Mouse (Mus musculus) adrenal gland, postnatal 25 days (tissue): ENCODE data around the gene Mecom. TPM values are rescaled to one million over a fixed set of nuclear protein-coding genes. Genes with fewer than 3 reads are reported as not detected.

Experiments
- DNase-seq: peaks from one replicate; pipeline ENCODE4 v3.0.0; 2021; ENCODE audit warnings: mixed read lengths
- total RNA-seq: library from RNA; stranded (reverse); gene quantifications from 2 replicates; pipeline ENCODE4 v1.2.3, GENCODE M21; 2021

The Mecom gene
- total RNA-seq, 1 experiment from 2014 or later, result 4.1 TPM

DNA sequence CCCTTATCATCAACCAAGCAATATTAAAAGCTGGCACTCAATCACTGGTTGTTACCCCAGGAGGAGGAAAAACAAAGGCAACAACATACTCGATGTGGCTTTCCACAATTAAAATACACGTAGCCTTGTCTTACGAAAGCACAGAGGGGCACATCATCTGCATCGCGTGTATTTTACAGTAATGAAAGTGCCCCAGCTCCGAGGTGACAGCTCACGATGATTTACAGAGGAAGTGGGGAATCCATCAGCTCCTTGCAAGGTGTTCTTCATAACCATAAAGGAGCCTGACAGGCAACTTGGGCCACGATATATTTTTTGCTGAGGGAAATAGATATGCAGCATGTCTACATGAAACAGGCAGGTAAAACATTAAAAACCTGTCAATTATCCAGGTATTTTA is 341.7 kb downstream of the Mecom start:
- no peak for DNase-seq

DNA sequence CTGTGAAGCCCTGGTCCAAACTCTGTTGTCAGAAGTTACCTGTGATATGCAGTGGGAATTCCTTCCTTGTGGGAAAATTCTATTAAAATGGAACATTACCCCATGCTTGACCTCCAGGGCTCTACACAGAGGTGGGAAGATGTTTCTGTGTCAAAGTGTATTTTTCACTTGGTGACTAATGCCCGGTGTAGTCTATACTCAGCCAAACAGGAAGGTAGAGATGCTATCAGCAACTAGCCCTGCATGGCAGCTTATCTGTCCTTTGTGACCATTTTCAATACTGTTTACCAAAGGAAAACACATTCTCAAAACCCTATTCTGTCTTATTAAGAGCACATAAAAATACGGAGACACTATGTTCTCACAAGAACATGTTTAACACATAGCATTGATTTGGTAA is 344.0 kb downstream of the Mecom start:
- no peak for DNase-seq

GRCm38 (mm10) chr3:30198854-30199253 is 349.0 kb downstream of the Mecom start:
- no peak for DNase-seq

DNA sequence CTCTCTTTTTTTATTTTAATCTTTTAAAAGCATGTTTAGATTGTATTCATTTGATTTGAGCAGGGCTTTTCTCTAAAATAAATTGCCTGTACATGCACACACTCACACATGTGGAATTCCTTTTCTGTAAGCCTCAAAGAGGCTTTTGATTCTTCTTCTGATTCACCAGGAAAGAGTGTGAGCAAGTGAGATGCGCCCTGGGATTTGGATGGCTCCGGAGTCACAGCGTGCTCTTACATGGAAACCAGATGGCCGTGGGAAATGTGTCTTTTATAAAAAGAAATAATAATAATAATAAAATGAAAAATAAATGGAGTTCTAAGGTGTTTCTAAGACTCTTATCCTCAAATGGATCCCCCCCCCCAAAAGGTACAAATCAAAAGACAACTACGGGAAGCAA is 349.6 kb downstream of the Mecom start:
- DNase-seq, result no peak

DNA sequence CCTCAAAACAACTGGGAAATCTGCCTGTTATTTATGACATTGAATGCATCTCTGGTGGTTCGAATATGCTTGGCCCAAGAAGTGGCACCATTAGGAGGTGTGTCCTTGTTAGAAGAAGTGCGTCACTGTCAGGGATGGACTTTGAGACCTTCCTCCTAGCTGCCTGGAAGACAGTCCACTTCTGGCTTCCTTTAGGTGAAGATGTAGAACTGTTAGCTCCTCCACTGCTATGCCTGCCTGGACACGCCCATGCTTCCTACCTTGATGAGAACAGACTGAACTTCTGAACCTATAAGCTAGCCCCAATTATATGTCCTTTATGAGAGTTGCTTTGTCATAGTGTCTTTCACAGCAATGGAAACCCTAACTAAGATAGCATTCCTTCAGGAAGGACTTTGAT is 352.6 kb downstream of the Mecom start:
- no peak for DNase-seq

DNA sequence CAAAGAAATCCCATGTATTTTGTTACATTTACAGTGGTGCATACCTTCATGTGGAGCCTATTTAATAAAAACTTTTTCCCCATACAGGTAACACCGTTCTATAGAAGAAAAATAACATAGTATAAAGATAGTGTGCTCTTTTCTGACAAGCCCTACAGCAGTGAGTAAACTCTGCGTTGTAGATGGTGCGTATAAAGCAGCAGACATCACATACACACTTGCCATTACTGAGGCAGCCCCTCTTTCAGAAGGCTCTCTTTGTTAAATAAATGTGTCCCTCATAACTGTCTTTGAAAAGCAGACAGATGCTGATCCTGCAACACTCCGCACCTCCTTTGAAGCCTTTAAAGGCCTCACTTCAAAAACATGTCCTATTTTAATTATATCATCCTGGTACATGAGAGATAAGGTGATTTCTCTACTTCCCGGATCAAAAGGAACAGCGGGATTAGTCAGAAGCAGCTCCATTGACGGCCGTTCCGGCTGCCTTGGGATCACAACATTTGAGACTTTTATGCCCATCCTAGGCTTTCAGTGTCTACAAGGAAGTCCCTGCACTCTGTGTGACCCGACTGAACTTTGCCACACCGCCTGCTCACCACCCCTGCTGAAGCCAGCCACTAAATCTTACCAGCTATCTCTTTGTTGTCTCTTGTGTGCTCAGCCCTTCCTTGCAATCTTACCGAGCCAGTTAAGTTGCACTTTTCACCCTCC is 355.4 kb downstream of the Mecom start:
- DNase-seq, result no peak

DNA sequence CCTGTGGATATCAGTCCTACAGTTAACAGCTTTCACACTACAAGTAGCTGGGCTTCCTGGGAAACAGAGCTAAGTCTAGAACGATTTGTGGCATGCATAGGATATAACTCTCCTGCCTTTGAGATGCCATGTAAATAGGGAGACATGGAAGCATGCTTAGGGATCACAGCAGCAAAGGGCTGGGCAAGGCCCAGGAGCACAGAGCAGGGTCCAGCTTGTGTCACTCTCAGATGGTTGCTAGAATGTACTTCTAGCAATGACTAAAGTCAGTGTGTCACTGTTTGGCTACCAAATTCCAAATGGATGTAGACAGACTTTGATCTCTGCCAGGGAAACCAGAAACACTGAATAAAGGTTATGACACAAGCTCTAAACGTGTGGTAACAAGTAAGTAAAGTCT is 358.5 kb downstream of the Mecom start:
- DNase-seq, result no peak

DNA sequence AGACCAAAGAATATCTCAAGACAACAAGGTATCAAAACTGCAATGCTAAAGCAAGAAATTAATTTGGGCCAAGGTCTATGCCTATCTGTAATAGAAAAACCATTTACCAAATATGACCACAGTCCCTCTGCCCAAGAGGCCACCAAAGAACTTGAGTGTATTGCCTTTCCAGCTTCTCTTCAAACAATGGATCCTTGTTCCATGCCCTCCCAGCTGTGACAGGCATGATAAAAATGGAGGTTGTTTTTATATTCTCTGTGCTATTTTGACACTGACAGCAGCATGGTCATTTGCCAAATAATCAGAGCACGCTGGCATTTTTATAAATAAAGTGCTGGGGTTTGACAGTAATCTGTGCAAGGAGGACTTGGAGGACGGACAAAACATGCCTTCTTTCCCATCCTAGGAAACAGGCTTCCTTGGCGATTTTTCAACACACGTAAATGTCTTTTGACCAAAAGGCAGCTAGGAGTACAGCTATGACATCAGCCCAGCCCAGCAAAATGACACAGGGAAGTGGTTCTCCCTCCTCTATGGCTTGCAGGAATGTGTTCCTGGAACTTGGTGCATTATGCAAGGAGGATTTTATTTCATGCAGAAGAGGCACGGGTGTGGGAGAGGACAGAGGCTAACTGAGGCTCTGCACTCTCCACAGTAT is 359.9 kb downstream of the Mecom start:
- DNase-seq, result no peak

- DNase-seq, result no peak
Measured at GRCm38 (mm10) chr3:30181807-30182481, 365.9 kb downstream of the Mecom start.

DNA sequence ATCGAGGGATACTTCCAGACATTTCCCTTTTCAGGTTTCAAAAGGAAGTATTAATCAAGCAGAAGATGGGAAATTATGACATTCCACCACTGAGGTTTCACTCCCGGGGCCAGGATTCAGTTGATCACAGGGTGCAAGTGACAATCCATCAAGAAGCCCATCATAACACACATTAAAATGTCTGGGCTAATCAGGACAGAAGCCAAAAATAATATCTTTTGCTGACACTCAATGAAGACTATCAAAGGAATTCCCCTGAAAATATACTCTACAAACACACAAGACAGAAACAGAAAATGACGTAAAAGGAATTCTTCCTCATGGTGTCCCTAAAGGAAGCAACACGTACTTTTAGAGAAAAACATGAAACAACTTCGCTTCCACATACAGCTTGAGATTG is 371.2 kb downstream of the Mecom start:
- DNase-seq, result no peak

GRCm38 (mm10) chr3:30173812-30174211 is 374.0 kb downstream of the Mecom start:
- DNase-seq, result no peak

GRCm38 (mm10) chr3:30168396-30169186 is 379.2 kb downstream of the Mecom start:
- no peak for DNase-seq

- DNase-seq, result no peak
Measured at GRCm38 (mm10) chr3:30167027-30167426, 380.8 kb downstream of the Mecom start.

GRCm38 (mm10) chr3:30164834-30165233 is 383.0 kb downstream of the Mecom start:
- no peak for DNase-seq

DNA sequence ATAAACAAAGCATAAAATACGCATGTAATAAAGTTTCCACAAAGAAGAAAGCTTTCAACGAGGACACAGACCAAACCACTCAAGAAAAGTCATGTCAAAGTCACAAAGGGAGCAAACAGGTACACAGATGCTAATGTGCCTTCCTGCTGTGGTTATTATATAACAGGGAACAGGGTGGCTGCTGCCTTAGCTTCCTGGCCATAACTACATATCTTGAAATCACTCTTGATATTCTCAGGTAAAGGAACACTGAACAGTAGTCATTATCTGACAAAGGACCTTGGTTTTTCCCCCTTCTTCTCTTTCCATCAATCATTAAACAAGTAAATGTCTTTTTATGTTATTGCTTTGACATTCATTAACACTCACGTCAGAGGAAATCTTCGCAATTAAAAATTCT is 384.4 kb downstream of the Mecom start:
- no peak for DNase-seq

DNA sequence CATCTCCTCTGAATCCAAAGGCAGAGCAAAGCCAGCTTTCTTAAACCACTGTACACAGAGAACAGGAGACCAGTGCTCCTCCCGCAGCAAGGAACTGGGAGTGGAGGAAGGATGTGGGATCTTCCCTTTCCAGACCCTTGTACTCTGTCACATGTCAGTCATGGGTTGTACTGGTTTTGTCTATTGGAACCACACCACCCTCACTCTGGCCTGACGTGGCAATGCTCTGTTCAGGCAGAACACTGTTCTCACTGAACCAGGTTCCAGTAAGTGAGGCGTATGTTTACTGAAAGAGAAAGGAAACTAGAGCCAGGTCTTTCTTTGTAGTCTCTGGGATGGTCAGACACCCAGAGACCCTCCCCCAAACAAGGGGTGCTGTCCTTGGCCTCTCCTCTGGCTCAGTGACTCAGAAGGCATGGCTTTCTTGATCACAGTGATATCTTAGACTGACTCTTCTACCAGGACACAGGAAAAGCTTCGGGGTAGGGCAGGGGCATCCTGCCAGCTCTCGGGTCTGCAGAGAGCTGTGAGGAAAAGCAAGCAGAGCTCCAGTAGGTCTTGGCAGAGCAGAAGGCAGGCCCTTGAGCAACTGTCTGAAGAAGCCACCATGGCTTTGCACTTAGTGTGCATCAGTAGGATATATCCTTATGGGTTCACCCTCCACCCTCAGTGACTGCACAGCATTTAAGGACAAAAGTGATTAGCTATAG is 386.7 kb downstream of the Mecom start:
- DNase-seq, result no peak

DNA sequence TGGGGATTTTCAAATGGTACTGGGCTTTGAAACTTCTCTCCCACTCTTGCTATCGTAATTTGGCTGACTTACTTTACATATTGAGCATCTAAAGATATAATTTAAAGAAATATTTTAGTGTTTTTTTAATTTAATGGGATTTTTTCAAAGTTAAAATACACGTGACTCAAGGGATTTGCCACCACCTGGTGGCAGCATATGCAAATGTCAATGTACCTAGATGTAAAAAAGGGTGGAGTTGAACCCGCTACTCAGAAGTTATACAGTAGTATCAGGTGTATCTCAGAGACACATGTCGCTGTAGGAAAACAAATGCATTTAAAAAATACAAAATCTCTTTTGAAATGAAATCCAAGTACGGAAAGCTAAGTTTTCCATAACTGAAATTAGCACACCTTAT is 387.5 kb downstream of the Mecom start:
- no peak for DNase-seq

- DNase-seq, result no peak
Measured at GRCm38 (mm10) chr3:30157128-30157670, 390.6 kb downstream of the Mecom start.

DNA sequence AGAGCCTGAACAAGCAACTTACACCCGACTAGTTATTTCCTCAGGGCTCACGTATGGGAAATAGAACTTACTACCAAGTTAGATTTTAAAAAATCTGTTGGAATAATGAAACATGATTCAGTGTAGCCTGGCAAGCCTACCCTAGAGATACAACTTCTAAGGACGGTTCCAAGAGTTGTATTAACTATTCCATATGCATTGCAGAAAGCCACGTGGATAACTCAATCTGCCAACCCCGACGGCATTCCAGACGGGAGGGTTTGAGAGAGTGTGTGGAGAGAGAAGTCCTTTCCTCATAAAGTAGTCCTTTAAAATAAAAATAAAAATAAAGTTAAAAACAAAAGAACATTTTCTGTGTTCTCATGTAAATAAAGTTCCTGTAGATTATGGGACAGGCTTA is 393.4 kb downstream of the Mecom start:
- no peak for DNase-seq

- no peak for DNase-seq
Measured at GRCm38 (mm10) chr3:30153923-30154331, 393.9 kb downstream of the Mecom start.

DNA sequence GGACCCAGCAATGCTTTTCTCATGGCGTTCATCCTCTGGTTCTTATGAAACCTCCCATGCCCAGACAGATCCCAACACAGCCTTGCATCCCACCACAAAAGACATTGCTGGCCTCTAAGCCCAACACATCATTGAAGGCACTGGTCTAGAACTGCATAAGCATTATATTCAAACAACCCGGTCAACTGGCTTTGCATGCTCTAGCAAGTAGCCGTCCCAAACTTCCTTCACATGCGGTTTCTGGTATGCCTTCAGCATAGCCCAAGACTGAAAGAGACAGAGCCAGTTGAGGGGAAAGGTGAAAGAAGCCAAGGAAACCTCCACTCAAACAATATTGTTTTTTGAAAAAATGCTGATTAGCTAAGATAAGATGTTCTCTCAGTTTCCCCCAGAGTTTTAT is 397.7 kb downstream of the Mecom start:
- DNase-seq, result no peak
